Mouse (Mus musculus): ENCODE measurements around the gene Chsy1. TPM values are rescaled to one million over a fixed set of nuclear protein-coding genes. Genes with fewer than 3 reads are reported as not detected.

The Chsy1 gene
- polyA plus RNA-seq, 1 experiment from 2014 or later = 15.1 TPM

DNA sequence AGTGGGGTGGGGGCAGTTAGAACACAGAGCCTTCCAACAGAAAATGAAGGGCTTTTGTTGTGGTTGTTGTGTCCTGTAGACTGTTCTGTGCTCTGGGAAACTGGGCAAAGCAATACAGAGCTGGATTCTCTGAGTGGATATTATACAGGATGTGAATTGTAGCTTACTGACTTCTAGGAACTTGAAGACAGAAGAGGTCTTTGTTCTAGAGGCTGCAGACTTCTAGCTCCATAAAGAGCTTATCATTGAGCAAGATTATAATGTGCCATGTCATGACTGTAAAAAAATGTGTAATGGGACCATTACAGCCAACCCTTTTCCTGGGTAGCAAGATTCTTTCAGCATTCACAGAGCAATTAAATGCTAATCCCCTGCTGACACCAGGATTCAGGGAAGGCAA lies 26.9 kb downstream of the Chsy1 start:
- in situ Hi-C loops (cut with MboI; ENCODE audit: low pct_unique_long_range_greater_than_20kb) = no loop called here

GRCm38 (mm10) chr7:66137309-66137708 lies 28.0 kb downstream of the Chsy1 start:
- ATAC-seq (no peak), DNase-seq (ENCODE audit: low read depth, low spot score) (no peak)
- H3K27me3 ChIP-seq = no peaks in the 10 kb centered on the region
- CTCF ChIA-PET = interaction anchor here (0.6 kb wide), 1 partner anchor 146 kb away, joined by 3 read pairs; no protein-coding TSS in a partner anchor
- in situ Hi-C loops (cut with MboI; ENCODE audit: low pct_unique_long_range_greater_than_20kb) = no loop called here
- TF ChIP-seq CTCF (IDR thresholded peaks at IDR 0.05) = no peak
- POLR2A ChIA-PET = no interaction called here

More for the DNA sequence above, 26.9 kb downstream of the Chsy1 start:
- H3K27me3 ChIP-seq = no peaks in the 10 kb centered on the region
- ATAC-seq = peak; percentile 57
- POLR2A ChIA-PET = interaction anchor here (0.5 kb wide), 1 partner anchor 72 kb away, joined by 3 read pairs; no protein-coding TSS in a partner anchor
- peak; percentile 15 for DNase-seq (ENCODE audit: low read depth, low spot score)
- CTCF ChIA-PET = interaction anchor here (1.2 to 1.4 kb wide), 2 partner anchors 8 to 14 kb away, joined by 3 to 4 read pairs; no protein-coding TSS in a partner anchor
- no peak for TF ChIP-seq CTCF (IDR thresholded peaks at IDR 0.05)

DNA sequence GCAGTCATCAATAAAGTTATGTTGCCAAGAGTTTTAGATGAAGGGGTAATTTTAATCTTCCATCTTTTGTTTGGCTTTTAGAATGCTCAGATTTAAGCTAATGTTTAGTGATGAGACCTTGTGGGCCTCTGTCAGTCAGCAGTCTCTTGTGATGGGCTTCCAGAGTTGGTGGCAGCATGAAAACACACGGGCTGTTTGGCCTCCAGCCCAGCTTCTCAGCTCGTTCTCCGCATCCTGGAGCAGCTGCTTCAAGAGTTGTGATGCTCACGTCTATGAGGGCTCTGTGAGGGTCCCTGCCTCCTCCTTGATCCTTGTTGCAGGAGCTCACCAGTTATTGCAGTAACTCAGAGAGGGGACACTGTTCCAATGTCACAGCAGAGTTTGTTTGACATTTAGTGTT lies 29.0 kb downstream of the Chsy1 start:
- in situ Hi-C loops (cut with MboI; ENCODE audit: low pct_unique_long_range_greater_than_20kb) = no loop called here
- CTCF ChIA-PET = no interaction called here
- POLR2A ChIA-PET = no interaction called here
- ATAC-seq (no peak), DNase-seq (ENCODE audit: low read depth, low spot score) (no peak)
- no peak for TF ChIP-seq CTCF (IDR thresholded peaks at IDR 0.05)
- H3K27me3 ChIP-seq = no peaks in the 10 kb centered on the region

GRCm38 (mm10) chr7:66138878-66139277 lies 29.6 kb downstream of the Chsy1 start:
- in situ Hi-C loops (cut with MboI; ENCODE audit: low pct_unique_long_range_greater_than_20kb) = no loop called here
- no peak for DNase-seq (ENCODE audit: low read depth, low spot score)
- TF ChIP-seq CTCF (IDR thresholded peaks at IDR 0.05) = no peak
- POLR2A ChIA-PET = no interaction called here
- H3K27me3 ChIP-seq = no peaks in the 10 kb centered on the region
- ATAC-seq = no peak
- CTCF ChIA-PET = no interaction called here

- in situ Hi-C loops (cut with MboI; ENCODE audit: low pct_unique_long_range_greater_than_20kb) = no loop called here
- no peaks in the 10 kb centered on the region for H3K27me3 ChIP-seq
- no peak for DNase-seq (ENCODE audit: low read depth, low spot score)
- no peak for TF ChIP-seq CTCF (IDR thresholded peaks at IDR 0.05)
- ATAC-seq = no peak
- CTCF ChIA-PET = no interaction called here
- POLR2A ChIA-PET = no interaction called here
Observed at GRCm38 (mm10) chr7:66140095-66140494, 30.8 kb downstream of the Chsy1 start.

DNA sequence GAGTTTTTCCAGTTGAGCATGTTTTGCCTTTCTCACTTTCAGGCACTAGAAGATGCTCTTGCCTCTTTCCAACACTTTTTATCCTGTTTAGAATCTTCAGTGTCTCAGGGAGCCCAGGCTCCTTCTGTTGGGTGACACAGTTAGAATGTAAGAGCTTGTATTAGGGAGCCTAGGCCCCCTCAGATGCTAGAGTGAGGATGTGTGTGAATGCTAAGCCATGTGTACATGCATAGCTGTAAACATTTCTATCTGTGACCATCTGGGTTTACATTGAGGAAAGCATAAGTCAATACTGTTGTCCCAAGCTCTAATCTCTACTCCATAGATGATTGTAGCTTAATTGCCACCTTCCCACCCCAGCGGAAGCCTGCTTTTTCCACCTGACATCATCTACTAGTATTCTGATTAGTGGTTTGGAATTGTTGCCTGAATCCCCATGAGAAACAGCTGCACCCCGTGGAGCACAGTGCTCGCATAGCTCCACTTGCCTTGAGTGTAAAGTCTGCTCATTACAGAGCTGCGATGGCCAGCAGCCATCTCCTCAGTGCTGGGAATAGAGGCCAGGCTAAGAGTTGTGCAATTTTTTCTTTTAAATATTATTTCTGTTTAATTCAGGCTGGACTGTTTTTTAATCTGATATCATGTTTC lies 31.7 kb downstream of the Chsy1 start:
- no peak for TF ChIP-seq CTCF (IDR thresholded peaks at IDR 0.05)
- POLR2A ChIA-PET = interaction anchor here (0.6 kb wide), 1 partner anchor 8 kb away, joined by 3 read pairs; no protein-coding TSS in a partner anchor
- H3K27me3 ChIP-seq = no peaks in the 10 kb centered on the region
- DNase-seq (ENCODE audit: low read depth, low spot score) (no peak), ATAC-seq (no peak)
- in situ Hi-C loops (cut with MboI; ENCODE audit: low pct_unique_long_range_greater_than_20kb) = no loop called here
- CTCF ChIA-PET = no interaction called here

- CTCF ChIA-PET = no interaction called here
- TF ChIP-seq CTCF (IDR thresholded peaks at IDR 0.05) = no peak
Observed at GRCm38 (mm10) chr7:66142514-66142913, 33.2 kb downstream of the Chsy1 start.

GRCm38 (mm10) chr7:66144543-66144942 lies 35.2 kb downstream of the Chsy1 start:
- no peak for ATAC-seq
- ChIA-PET CTCF (no interaction called here), POLR2A (no interaction called here)
- no peak for TF ChIP-seq CTCF (IDR thresholded peaks at IDR 0.05)
- in situ Hi-C loops (cut with MboI; ENCODE audit: low pct_unique_long_range_greater_than_20kb) = no loop called here
- no peaks in the 10 kb centered on the region for H3K27me3 ChIP-seq
- no peak for DNase-seq (ENCODE audit: low read depth, low spot score)

More at GRCm38 (mm10) chr7:66142514-66142913, 33.2 kb downstream of the Chsy1 start:
- in situ Hi-C loops (cut with MboI; ENCODE audit: low pct_unique_long_range_greater_than_20kb) = no loop called here
- POLR2A ChIA-PET = no interaction called here
- no peak for DNase-seq (ENCODE audit: low read depth, low spot score)
- H3K27me3 ChIP-seq = no peaks in the 10 kb centered on the region
- ATAC-seq = no peak

DNA sequence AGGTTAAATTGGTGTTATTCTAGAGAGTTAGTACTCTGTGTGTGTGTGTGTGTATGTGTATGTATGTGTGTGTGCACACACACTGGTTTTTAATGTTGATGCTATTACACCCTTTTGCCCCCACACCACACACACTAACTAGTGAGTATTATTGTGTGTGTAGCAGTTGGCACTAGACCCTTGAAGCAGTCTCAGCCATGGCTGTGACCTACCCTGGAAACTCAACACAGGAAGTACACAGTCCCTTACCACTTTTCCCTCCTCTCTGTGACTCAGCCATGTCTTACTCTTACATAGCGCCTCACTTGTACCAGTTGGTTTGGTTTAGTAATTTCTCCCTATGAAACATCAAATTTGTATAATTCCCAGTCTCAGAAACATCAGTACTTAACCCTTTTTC lies 37.8 kb downstream of the Chsy1 start:
- in situ Hi-C loops (cut with MboI; ENCODE audit: low pct_unique_long_range_greater_than_20kb) = no loop called here
- TF ChIP-seq CTCF (IDR thresholded peaks at IDR 0.05) = no peak
- ChIA-PET POLR2A (no interaction called here), CTCF (interaction anchor here (1.0 kb wide), 1 partner anchor 25 kb away, joined by 3 read pairs; no protein-coding TSS in a partner anchor)
- ATAC-seq (no peak), DNase-seq (ENCODE audit: low read depth, low spot score) (no peak)
- H3K27me3 ChIP-seq = no peaks in the 10 kb centered on the region

GRCm38 (mm10) chr7:66147816-66148215 lies 38.5 kb downstream of the Chsy1 start:
- ATAC-seq (no peak), DNase-seq (ENCODE audit: low read depth, low spot score) (no peak)
- no peak for TF ChIP-seq CTCF (IDR thresholded peaks at IDR 0.05)
- ChIA-PET CTCF (interaction anchor here (1.0 kb wide), 1 partner anchor 25 kb away, joined by 3 read pairs; no protein-coding TSS in a partner anchor), POLR2A (no interaction called here)
- in situ Hi-C loops (cut with MboI; ENCODE audit: low pct_unique_long_range_greater_than_20kb) = no loop called here
- no peaks in the 10 kb centered on the region for H3K27me3 ChIP-seq

- no peaks in the 10 kb centered on the region for H3K27me3 ChIP-seq
- ATAC-seq (no peak), DNase-seq (ENCODE audit: low read depth, low spot score) (no peak)
- TF ChIP-seq CTCF (IDR thresholded peaks at IDR 0.05) = no peak
- ChIA-PET CTCF (no interaction called here), POLR2A (interaction anchor here (1.1 kb wide), 1 partner anchor 9 kb away, joined by 3 read pairs; no protein-coding TSS in a partner anchor)
- in situ Hi-C loops (cut with MboI; ENCODE audit: low pct_unique_long_range_greater_than_20kb) = no loop called here
Observed at GRCm38 (mm10) chr7:66149506-66149905, 40.2 kb downstream of the Chsy1 start.

Data from Patski (cell line).